Mouse (Mus musculus): ENCODE data around the gene Syne1.

- TF ChIP-seq CTCF (IDR thresholded peaks at IDR 0.05; ENCODE audit: low read depth) (no peak), EP300 (optimal IDR thresholded peaks at IDR 0.05) (no peak)
Measured at GRCm38 (mm10) chr10:5190756-5191155, 360.5 kb downstream of the Syne1 start.
